Mouse (Mus musculus) spleen, postnatal 4 days (tissue): ENCODE data around the gene Fpr1.
"Not testable (repeated sequence)": the region's sequence is repeated elsewhere in the genome, so short reads cannot be mapped to it uniquely, and the experiment has no call there.

ENCODE experiments used
- DNase-seq, 2 experiments: peaks; one replicate each; pipeline ENCODE4 v3.0.0; 2022; ENCODE audit warnings: low spot score in 2 of 2

Fpr1 gene

DNA sequence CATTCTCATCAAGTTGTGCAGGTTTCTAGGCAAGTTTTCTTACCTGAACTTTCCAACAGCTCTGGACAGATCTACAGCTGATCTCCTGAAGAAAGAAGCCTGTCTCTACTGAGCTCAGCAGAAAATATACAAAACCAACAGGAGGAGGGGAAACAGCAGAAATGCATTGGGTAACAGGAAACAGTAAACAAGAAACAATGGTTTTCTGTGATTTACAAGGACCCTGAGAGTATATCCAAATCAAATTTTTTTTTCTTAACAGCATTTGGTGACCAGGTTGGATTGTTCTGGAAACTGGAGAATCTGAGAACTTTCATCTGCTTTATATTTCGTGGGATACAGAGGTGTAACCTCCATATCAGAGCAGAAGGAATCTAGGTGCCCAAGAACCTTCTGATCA lies at the start of gene Fpr1:
Gene Fpr1 (minus strand): TSS at position 101 of the 400 bp plus-strand sequence.
- DNase-seq: no peak

- DNase-seq: no peak
Measured at GRCm38 (mm10) chr17:17917782-17918181, 34.0 kb upstream of the Fpr1 start.

GRCm38 (mm10) chr17:17917376-17917775 lies 33.6 kb upstream of the Fpr1 start:
- DNase-seq: no peak

DNA sequence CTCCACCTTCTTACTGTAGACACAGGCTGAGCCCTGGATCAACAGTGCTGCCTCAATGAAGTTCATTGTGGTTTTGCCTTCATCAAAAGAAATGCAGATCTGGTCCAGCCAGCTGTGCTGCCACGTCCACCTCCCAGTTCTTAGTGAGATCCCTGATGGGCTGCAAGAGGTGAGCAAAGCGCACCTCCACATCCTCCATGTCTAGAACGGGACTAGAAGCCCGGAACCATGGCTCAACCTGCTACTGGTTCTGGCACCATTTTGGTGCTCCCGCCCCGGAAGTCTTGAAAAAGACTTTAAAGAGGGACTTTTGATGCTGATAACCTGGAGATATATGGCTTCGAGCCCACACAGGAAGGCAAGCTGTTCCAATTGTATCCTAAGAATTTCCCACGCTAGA lies 28.9 kb upstream of the Fpr1 start:
- DNase-seq: not testable (repeated sequence)

DNA sequence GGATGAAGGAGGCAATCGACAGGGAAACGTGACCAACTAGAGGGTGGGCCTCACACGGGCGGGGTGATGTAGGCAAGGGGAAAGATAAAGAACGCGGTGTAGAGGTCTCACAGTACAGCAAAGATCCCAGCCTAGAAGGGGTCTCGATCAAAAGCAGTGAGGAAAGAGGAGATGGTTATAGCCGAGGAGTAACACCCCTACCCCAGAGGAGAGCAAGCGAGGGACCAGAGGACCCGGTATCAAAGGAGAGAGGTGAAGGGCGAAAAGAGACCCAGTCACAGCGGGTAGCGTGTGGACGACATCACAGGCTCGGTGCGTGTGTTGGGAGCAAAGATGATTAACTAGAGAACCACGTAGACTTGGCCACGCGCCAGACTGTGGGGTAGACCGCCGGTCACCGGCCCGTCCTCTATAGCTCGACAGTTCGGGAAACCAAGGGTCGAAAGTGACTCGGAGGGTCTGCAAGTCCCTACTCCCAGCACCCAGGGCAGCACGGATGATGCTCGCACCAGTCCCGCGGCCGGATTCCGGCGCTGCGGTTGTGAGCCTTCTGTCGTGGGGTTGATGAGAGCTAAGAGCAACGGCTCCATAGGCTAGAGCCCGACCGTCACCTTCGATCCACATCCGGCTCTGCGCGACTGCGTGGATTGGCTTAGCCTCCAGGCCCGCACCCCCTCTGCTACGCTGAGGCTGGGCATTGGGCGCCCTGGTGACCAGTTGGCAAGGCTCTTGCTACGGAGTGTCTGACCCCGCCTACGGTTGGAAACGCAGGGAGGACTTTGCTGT lies 26.1 kb upstream of the Fpr1 start:
- DNase-seq: peak; percentile 30 to 63

DNA sequence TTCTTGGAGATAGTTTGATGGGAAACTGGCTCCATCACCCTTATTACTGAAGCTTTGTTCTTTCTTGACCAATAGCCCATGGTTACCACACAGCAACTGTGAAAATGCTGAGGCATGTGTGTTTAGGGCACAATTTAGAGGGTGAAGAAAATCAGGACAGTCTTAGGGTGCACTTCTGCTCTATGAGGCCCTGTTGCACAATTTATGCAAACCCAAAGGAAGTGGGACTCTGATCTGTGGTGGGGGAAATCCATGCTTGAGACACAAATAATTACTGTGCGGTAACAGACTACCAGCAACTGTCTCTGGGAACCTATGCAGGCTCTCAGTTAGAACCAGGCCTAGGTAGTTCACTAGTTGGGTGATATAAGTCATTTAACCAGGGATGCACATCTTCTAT lies 17.0 kb upstream of the Fpr1 start:
- no peak for DNase-seq

DNA sequence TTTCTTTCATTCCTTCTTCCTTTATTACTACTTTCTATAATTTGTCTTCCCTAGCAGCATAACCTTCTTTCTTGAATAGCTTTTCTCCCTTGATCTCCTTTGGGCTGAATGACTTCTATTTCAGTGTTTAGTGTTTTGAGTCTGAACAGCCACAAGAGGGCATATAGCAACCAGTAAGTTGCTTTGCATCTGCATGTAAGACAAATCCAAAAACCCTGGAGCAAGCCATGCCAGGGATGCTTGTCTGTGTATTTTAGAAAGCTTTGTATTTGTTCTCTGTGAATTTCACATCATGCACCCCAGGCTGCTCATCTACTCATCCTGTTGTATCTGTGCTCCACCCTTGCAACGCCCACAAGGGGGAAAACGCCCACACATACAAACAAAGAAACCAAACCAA lies 15.5 kb upstream of the Fpr1 start:
- no peak for DNase-seq

- DNase-seq: no peak
Measured at GRCm38 (mm10) chr17:17896039-17896438, 12.3 kb upstream of the Fpr1 start.

GRCm38 (mm10) chr17:17889732-17890425 lies 6.1 kb upstream of the Fpr1 start:
- DNase-seq: no peak

DNA sequence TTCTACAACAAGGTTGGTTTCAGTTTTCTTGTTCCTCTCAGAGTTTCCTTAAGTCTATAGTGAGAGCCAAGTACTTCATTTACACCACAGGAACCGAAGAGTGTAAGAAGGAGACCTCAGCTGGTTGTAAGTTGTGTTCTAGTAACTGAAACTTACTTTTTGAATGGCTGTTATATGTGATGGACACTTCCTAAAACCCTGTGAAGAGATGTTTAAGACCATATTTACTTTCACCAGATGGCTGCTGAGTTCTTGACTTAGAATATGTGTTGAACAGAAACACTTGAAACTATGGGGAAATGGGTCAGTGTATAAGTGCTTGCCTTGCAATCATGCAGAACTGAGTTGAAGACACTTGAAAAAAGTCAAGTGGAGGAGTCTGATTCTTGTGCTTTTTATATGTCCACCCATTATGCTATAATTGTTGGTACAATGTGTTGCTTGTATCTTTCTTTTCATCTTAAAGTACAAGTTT lies 4.1 kb upstream of the Fpr1 start, which contains the start of the genes Fpr2 and Fpr3:
Gene Fpr2 (plus strand): TSS at position 51 of the 475 bp plus-strand sequence.
Gene Fpr3 (plus strand): TSS at position 79 of the 475 bp plus-strand sequence.
- no peak for DNase-seq

- no peak for DNase-seq
Measured at GRCm38 (mm10) chr17:17882672-17883071, 1.1 kb downstream of the Fpr1 start.

DNA sequence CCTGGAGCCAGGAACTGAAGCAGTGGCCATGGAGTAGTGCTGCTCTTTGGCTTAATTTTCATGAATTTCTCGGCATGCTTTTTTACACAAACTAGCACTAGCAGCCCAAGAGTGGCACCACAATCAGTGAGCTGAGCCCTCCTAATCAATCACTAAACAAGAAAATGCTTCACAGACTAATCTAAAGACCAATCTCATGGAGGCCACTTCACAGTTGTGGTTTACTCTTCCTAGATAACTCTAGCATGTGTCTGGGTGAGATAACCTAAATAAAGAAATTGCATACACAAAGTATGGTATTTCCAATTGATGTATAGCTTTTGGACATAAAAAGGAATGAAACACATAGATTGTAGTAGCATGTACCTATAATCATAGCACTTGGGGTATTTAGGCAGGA lies 4.4 kb downstream of the Fpr1 start:
- no peak for DNase-seq

DNA sequence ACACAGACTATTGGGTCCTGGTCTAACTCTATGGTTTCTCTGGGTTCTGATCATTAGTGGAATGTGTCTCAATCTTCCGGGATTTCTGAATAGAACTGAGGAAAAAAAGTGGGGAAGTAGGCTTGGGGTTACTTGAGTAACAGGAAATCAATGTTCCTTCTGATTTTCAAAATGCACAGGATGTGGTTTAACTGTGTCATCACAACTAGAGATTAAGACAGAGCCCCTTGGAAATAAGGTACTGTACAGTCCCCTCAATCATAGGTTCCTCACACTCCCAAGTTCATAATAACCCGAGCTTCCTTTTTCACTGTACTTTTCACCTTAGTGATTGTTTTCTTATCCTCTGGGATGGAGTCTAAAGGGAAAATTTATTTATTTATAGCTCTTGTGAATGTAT lies 12.0 kb downstream of the Fpr1 start:
- DNase-seq: no peak

GRCm38 (mm10) chr17:17870892-17871550 lies 12.7 kb downstream of the Fpr1 start:
- DNase-seq: no peak

- DNase-seq: peak in 1 of 2 experiments; percentile 47
Measured at GRCm38 (mm10) chr17:17866801-17867469, 16.8 kb downstream of the Fpr1 start.

DNA sequence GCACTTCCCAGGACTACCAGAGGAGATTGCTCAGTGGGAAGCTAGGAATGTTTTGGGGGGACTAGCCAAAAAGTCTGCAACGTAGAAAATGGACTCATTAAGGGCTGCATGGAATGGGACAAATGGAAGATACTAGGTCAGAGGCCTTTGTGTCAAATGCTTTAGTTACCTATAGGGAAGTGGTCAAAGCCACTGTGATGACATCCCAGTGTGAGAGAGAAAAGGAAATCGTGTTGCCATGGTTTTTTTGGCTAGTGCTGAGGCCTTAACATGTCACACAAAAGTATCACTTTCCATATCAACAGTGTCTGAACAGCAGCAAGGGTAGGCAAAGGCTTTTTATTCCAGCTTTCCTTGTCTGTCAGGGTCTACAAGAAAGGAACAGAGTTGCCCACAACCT lies 18.6 kb downstream of the Fpr1 start:
- peak in 1 of 2 experiments; percentile 44 for DNase-seq

DNA sequence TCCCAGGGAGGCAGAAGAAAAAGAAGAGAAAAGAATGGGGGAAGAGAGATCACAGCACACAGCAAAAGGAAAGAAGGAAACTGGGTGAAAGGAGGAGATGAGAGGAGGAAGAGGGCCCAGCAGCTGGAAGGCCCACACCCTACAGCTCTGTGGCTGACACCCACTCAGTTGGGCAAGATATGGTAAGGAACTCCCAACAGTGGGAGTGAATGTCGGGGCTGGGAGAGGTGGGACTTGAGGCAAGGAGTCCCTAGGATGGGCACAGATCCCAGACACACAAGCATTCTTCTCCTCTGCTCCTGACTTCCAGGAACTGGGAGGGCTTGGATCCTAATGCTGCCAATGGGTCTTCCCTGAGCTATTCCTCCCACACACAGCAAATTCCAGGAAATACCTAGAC lies 21.4 kb downstream of the Fpr1 start:
- no peak for DNase-seq

DNA sequence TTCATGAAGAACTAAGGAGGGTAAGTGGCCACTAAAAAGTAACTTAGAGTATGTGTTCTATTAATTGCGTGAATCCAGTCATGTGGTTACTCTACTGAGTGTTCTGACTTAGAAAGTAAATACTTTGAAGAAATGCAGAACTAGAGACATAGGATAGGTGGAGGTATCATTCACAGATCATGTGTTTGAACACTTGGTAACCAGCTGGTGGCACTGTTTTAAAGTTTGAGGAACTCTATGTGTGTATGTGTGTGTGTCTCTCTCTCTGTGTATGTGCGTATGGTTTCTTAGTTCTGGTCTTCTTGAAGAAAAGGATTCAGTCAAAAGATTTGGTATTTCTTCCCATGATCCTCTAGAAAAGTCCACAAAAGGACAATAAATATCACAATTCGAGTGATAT lies 23.6 kb downstream of the Fpr1 start:
- DNase-seq: no peak

- no peak for DNase-seq
Measured at GRCm38 (mm10) chr17:17857446-17857845, 26.3 kb downstream of the Fpr1 start.

DNA sequence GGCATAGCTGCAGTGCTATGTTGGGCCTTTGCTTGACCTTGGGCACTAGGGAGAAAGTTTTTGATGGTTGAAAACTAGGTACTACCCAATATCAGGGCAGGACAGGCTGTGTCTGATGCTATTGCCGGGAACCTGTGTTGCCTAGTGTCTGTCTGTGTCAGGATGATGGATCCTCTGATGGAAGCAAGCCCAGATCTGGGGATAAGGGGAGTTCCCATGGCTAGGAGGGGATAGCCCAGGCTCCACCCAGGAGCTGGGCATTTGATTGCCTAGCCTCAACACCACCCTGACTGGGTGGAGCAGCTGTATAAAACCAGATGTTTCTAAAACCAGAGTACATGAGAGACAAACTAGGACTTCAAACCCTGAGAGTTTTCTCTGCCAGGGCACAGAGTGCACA lies 27.1 kb downstream of the Fpr1 start:
- DNase-seq: no peak

GRCm38 (mm10) chr17:17855064-17855838 lies 28.5 kb downstream of the Fpr1 start, which contains the start of gene Has1:
TSS of gene Has1 (minus strand) at chr17:17855205.
- no peak for DNase-seq
